Mouse (Mus musculus): ENCODE data around the gene Cyp19a1. TPM values are rescaled to one million over a fixed set of nuclear protein-coding genes. Genes with fewer than 3 reads are reported as not detected.

Gene Cyp19a1
- total and polyA plus RNA-seq, 3 experiments: not detected

DNA sequence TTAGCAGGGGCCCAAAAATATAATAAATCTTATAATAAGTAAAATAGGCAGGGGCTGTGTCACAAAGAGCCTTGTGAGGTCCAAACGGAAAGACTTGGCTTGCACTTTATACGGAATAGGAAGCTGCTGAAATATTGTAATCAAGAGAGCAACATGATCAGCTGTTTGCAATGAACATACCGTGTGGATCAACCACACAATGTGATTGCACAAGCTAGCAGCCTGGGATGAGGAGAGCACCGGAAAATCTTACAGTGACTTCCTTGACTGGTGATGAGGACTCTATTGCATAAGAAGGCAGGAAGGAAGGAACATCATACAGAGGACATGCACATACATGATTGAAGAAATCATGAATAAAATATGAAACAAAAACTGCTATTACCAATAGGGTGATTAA lies 7.4 kb upstream of the Cyp19a1 start:
- in situ Hi-C loops (cut with MboI; ENCODE audit: low pct_ligation_motif_present, low pct_unique_long_range_greater_than_20kb, low sequenced_read_pairs): no loop called here

DNA sequence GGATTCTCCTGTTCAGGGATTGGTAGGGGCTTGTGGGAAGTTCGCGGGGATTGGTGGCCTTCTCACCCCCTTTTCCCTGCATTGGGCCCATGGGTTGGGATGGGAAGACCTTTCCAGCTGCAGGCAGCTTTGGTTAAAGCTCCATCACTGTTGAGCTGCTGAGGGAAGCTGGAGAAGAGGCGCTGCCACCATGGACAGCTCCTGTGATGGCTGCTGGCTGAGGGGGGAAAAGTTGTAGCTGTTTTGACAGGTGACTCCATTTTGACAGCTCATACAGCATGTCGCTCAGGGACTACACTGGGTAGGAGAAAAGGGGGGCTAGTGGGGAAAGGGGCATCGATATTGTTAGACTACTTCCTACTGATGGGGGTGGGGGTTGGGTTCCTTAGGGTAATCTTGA lies 3.0 kb upstream of the Cyp19a1 start:
- H3K27ac ChIP-seq (ENCODE audit: insufficient read depth, low read depth): no peak overlapping the region
- in situ Hi-C loops (cut with MboI; ENCODE audit: low pct_ligation_motif_present, low pct_unique_long_range_greater_than_20kb, low sequenced_read_pairs): no loop called here
- DNase-seq (ENCODE audit: extremely low read depth): no peak
- peaks cover 49% of the 10 kb centered on the region for H3K27me3 ChIP-seq (replicated peaks)
- H3K9me3 ChIP-seq (replicated peaks; ENCODE audit: low read length): no peaks in the 10 kb centered on the region
- no peak overlapping the region for H3K9ac ChIP-seq (ENCODE audit: insufficient read depth, low read depth)
- no peak overlapping the region for H3K4me2 ChIP-seq (ENCODE audit: insufficient read depth, low read depth, poor library complexity, severe bottlenecking)
- H3K79me2 ChIP-seq (replicated peaks; ENCODE audit: control insufficient read depth, extremely low read depth, insufficient read depth, poor library complexity, severe bottlenecking): no peaks in the 10 kb centered on the region
- TF ChIP-seq EP300 (IDR thresholded peaks at IDR 0.05; ENCODE audit: low read length) (no peak), HCFC1 (IDR thresholded peaks at IDR 0.05; ENCODE audit: low read depth, low read length) (no peak), POLR2A (IDR thresholded peaks at IDR 0.05; ENCODE audit: low read depth, low read length) (no peak), ZC3H11A (IDR thresholded peaks at IDR 0.05; ENCODE audit: low read depth, low read length) (no peak), UBTF (IDR thresholded peaks at IDR 0.05; ENCODE audit: low read depth, low read length) (no peak), TCF12 (IDR thresholded peaks at IDR 0.05; ENCODE audit: low read depth, low read length) (no peak), TBP (conservative IDR thresholded peaks at IDR 0.05; ENCODE audit: low read depth, low read length) (no peak), USF2 (conservative IDR thresholded peaks at IDR 0.05; ENCODE audit: low read depth, low read length) (no peak), ZKSCAN1 (IDR thresholded peaks at IDR 0.05; ENCODE audit: borderline replicate concordance, low read depth, low read length) (no peak), MXI1 (IDR thresholded peaks at IDR 0.05; ENCODE audit: low read depth, low read length) (no peak), NRF1 (IDR thresholded peaks at IDR 0.05; ENCODE audit: low read depth, low read length) (no peak), JUND (conservative IDR thresholded peaks at IDR 0.05; ENCODE audit: low read depth, low read length) (no peak), KAT2A (IDR thresholded peaks at IDR 0.05; ENCODE audit: insufficient replicate concordance, low read length) (no peak), JUN (IDR thresholded peaks at IDR 0.05; ENCODE audit: insufficient read depth, low read depth, low read length) (no peak), USF1 (IDR thresholded peaks at IDR 0.05; ENCODE audit: low read depth, low read length) (no peak)
- H3K4me3 ChIP-seq (replicated peaks in 1 of 3; ENCODE audit: low read depth in 2 of 3, low read length in 2 of 3, poor library complexity in 1 of 3): no peak overlapping the region
- H3K4me1 ChIP-seq (ENCODE audit: control insufficient read depth in 1 of 2, insufficient read depth in 2 of 2): no peaks in the 10 kb centered on the region
- dilution Hi-C loops (cut with MboI; ENCODE audit: extremely low pct_ligation_motif_present, extremely low pct_unique_long_range_greater_than_20kb, low sequenced_read_pairs): no loop called here
- no peaks in the 10 kb centered on the region for H3K36me3 ChIP-seq (replicated peaks in 1 of 2; ENCODE audit: control insufficient read depth in 1 of 2, insufficient read depth in 1 of 2, low read length in 1 of 2)

More for the DNA sequence above, 7.4 kb upstream of the Cyp19a1 start:
- H3K9me3 ChIP-seq (replicated peaks; ENCODE audit: low read length): no peaks in the 10 kb centered on the region
- H3K9ac ChIP-seq (ENCODE audit: insufficient read depth, low read depth): no peak overlapping the region
- dilution Hi-C loops (cut with MboI; ENCODE audit: extremely low pct_ligation_motif_present, extremely low pct_unique_long_range_greater_than_20kb, low sequenced_read_pairs): no loop called here
- H3K27me3 ChIP-seq (replicated peaks): peaks cover 32% of the 10 kb centered on the region
- TF ChIP-seq ZMIZ1 (IDR thresholded peaks at IDR 0.05; ENCODE audit: low read depth, low read length) (no peak), SIN3A (IDR thresholded peaks at IDR 0.05; ENCODE audit: low read length) (no peak), MAZ (IDR thresholded peaks at IDR 0.05; ENCODE audit: low read depth, low read length) (no peak), NRF1 (IDR thresholded peaks at IDR 0.05; ENCODE audit: low read depth, low read length) (no peak), MXI1 (IDR thresholded peaks at IDR 0.05; ENCODE audit: low read depth, low read length) (no peak), TBP (conservative IDR thresholded peaks at IDR 0.05; ENCODE audit: low read depth, low read length) (no peak)
- no peak overlapping the region for H3K27ac ChIP-seq (ENCODE audit: insufficient read depth, low read depth)
- H3K36me3 ChIP-seq (replicated peaks in 1 of 2; ENCODE audit: control insufficient read depth in 1 of 2, insufficient read depth in 1 of 2, low read length in 1 of 2): no peaks in the 10 kb centered on the region
- no peak overlapping the region for H3K4me3 ChIP-seq (replicated peaks in 1 of 3; ENCODE audit: low read depth in 2 of 3, low read length in 2 of 3, poor library complexity in 1 of 3)
- H3K79me2 ChIP-seq (replicated peaks; ENCODE audit: control insufficient read depth, extremely low read depth, insufficient read depth, poor library complexity, severe bottlenecking): no peaks in the 10 kb centered on the region
- H3K4me2 ChIP-seq (ENCODE audit: insufficient read depth, low read depth, poor library complexity, severe bottlenecking): no peak overlapping the region
- no peak for DNase-seq (ENCODE audit: extremely low read depth)
- H3K4me1 ChIP-seq (ENCODE audit: control insufficient read depth in 1 of 2, insufficient read depth in 2 of 2): no peaks in the 10 kb centered on the region

All from CH12.LX (cell line).